Mouse (Mus musculus) 416B (cell line): ENCODE data around the gene Arhgap28.

Experiments
- DNase-seq: peaks from one replicate; pipeline ENCODE4 v3.0.0; 2011; ENCODE audit warnings: low read depth

The Arhgap28 gene

GRCm38 (mm10) chr17:68003741-68004560 lies at the start of gene Arhgap28:
Arhgap28 (minus strand) TSS chr17:68004120.
- no peak for DNase-seq

- DNase-seq = no peak
Measured at GRCm38 (mm10) chr17:68046341-68046675, 42.4 kb upstream of the Arhgap28 start.

GRCm38 (mm10) chr17:68045655-68046340 lies 41.9 kb upstream of the Arhgap28 start:
- DNase-seq = no peak

- DNase-seq = no peak
Measured at GRCm38 (mm10) chr17:68042377-68042776, 38.5 kb upstream of the Arhgap28 start.

GRCm38 (mm10) chr17:68037011-68037410 lies 33.1 kb upstream of the Arhgap28 start:
- no peak for DNase-seq

GRCm38 (mm10) chr17:68029495-68029894 lies 25.6 kb upstream of the Arhgap28 start:
- DNase-seq = no peak

GRCm38 (mm10) chr17:68028519-68028918 lies 24.6 kb upstream of the Arhgap28 start:
- DNase-seq = no peak

GRCm38 (mm10) chr17:68024327-68024726 lies 20.4 kb upstream of the Arhgap28 start:
- DNase-seq = no peak

- DNase-seq = no peak
Measured at GRCm38 (mm10) chr17:68019466-68020065, 15.6 kb upstream of the Arhgap28 start.

- DNase-seq = no peak
Measured at GRCm38 (mm10) chr17:68017095-68017494, 13.2 kb upstream of the Arhgap28 start.

- no peak for DNase-seq
Measured at GRCm38 (mm10) chr17:68011606-68012005, 7.7 kb upstream of the Arhgap28 start.

- no peak for DNase-seq
Measured at GRCm38 (mm10) chr17:68010041-68010440, 6.1 kb upstream of the Arhgap28 start.

GRCm38 (mm10) chr17:68004581-68005330 lies 836 bp upstream of the Arhgap28 start:
- no peak for DNase-seq

- DNase-seq = no peak
Measured at GRCm38 (mm10) chr17:68002608-68003595, 1.0 kb downstream of the Arhgap28 start.

- no peak for DNase-seq
Measured at GRCm38 (mm10) chr17:67999801-68000200, 4.1 kb downstream of the Arhgap28 start.

GRCm38 (mm10) chr17:67996769-67997155 lies 7.2 kb downstream of the Arhgap28 start:
- DNase-seq = no peak

GRCm38 (mm10) chr17:67996097-67996768 lies 7.7 kb downstream of the Arhgap28 start:
- no peak for DNase-seq

GRCm38 (mm10) chr17:67995277-67995819 lies 8.6 kb downstream of the Arhgap28 start:
- no peak for DNase-seq

GRCm38 (mm10) chr17:67994861-67995260 lies 9.1 kb downstream of the Arhgap28 start:
- DNase-seq = no peak

GRCm38 (mm10) chr17:67993371-67994045 lies 10.4 kb downstream of the Arhgap28 start:
- no peak for DNase-seq
